Mouse (Mus musculus) small intestine, adult 2 months (tissue): ENCODE results near the gene Myog. TPM values are rescaled to one million over a fixed set of nuclear protein-coding genes. Genes with fewer than 3 reads are reported as not detected.

Experiments used
- H3K27ac ChIP-seq: fragments of 200-500 bp; 2 replicates; pipeline ENCODE4 v1.5.1; 2012; ENCODE audit warnings: low read depth, low read length, control low read depth, inconsistent platforms; ENCODE audit not compliant: insufficient read depth
- H3K27me3 ChIP-seq: fragments of 200-500 bp; 2 replicates; pipeline ENCODE4 v1.6.1; 2012; ENCODE audit warnings: mild to moderate bottlenecking, moderate library complexity, low read length, inconsistent platforms; ENCODE audit not compliant: control insufficient read depth, insufficient read depth
- H3K36me3 ChIP-seq: fragments of 200-500 bp; 2 replicates; pipeline ENCODE4 v1.6.1; 2012; ENCODE audit warnings: mild to moderate bottlenecking, low read length, control low read depth, inconsistent platforms; ENCODE audit not compliant: control insufficient read depth, insufficient read depth
- H3K4me1 ChIP-seq: fragments of 200-500 bp; 2 replicates; pipeline ENCODE4 v1.6.1; 2012; ENCODE audit warnings: low read length, inconsistent platforms, mixed read lengths; ENCODE audit not compliant: control insufficient read depth, insufficient read depth, insufficient read length
- H3K4me3 ChIP-seq: fragments of 200-500 bp; 2 replicates; pipeline ENCODE4 v1.5.1; 2012; ENCODE audit warnings: low read depth, mild to moderate bottlenecking, control low read depth, inconsistent platforms, low read length, moderate library complexity
- CTCF ChIP-seq: fragments of 200-500 bp; IDR thresholded peaks from 2 replicates; pipeline ENCODE4 v1.5.1; 2012; ENCODE audit warnings: low read depth, mild to moderate bottlenecking, control low read depth, inconsistent platforms, low read length, moderate library complexity, mixed read lengths; ENCODE audit not compliant: insufficient replicate concordance, insufficient read length; ENCODE audit errors: extremely low read depth
- POLR2A ChIP-seq: fragments of 200-500 bp; IDR thresholded peaks from 2 replicates; pipeline ENCODE4 v1.6.1; 2012; ENCODE audit warnings: low read depth, mild to moderate bottlenecking, control low read depth, inconsistent platforms, low read length, moderate library complexity
- WGBS: fragments of 180-500 bp; shearing (Covaris S2); methylation state at CpG from one replicate; pipeline ENCODE4 v1.1.7; 2018; 5-methylcytosine and 5-hydroxymethylcytosine counted together
- polyA plus RNA-seq: library from polyadenylated mRNA; depleted of rRNA; stranded (reverse); fragments of >200 nt; gene quantifications from 2 replicates; pipeline ENCODE4 v1.2.3, GENCODE M21; 2012

Gene Myog
- polyA plus RNA-seq, 1 experiment: not detected

DNA sequence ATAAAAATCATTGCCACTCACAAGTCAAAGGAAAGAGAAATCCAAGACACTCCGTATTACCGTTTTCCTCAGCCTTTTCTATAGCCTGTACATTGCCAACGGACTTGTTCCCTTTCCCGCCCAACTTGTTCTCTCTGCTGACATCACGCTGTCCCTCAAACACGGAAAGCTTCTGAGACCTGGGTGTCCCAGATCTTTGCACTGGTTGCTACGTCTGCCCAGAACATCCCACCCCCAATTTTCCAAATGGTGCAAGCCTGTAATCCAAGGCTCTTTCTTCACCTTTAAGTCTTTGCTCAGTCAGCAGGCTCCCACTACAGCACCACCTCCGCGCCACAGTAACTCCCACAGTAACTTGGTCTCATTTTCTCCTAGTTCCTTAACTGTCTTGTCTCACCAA lies 15.2 kb downstream of the Myog start:
- no peaks in the 10 kb centered on the region for H3K27me3 ChIP-seq
- H3K4me1 ChIP-seq: peaks cover 3% of the 10 kb centered on the region; the same call in 1 of the 2 replicates
- no peak overlapping the region for H3K4me3 ChIP-seq
- WGBS: 91% methylated on average over 9 of the region's 9 CpGs
- H3K27ac ChIP-seq: no peak overlapping the region
- TF ChIP-seq CTCF (no peak), POLR2A (no peak)
- H3K36me3 ChIP-seq: no peaks in the 10 kb centered on the region

DNA sequence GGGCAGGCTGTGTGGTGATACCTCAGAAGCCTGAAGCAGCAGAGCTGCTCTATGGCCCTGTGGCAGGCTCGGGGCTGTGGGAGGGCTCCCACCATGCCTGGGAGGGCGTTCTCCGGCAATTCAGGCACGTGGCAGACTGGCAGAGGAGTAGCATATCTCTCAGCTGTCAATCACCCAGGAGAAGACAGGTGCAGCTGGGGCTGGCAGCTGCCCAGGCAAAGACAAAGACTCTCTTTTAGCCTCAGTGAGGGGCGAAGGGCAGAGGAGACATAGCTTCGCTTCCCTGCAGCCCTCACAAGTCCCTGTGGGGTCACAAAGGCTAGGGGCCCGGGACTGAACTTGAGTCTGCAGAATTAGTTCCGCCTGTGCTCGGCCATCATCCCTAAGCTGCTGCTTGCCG lies 17.6 kb downstream of the Myog start:
- H3K27ac ChIP-seq: no peak overlapping the region
- peaks cover 3% of the 10 kb centered on the region; the same call in 1 of the 2 replicates for H3K4me1 ChIP-seq
- 28% methylated on average over 10 of the region's 10 CpGs for WGBS
- no peaks in the 10 kb centered on the region for H3K36me3 ChIP-seq
- no peak overlapping the region for H3K4me3 ChIP-seq
- H3K27me3 ChIP-seq: no peaks in the 10 kb centered on the region
- TF ChIP-seq CTCF: no peak
- TF ChIP-seq POLR2A: no peak

DNA sequence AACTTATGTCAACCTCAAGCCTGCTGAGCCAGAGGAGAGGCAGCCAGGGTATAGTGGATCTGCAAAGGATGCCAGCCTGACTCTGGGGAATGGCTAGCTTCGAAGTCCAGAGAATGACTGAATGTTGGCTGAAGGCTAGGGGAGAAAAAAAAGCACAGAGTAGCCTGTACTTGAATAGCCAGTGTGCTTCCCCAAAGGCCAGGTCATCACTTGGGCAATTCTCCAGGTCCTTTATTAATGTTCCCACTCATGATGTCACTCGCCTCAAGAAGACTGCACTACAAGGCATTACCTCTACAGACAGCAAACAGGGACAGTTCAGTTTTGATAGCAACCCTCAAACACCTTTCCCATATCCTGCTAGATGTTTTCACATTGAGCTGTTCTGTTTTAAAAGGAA lies 20.5 kb downstream of the Myog start:
- H3K27me3 ChIP-seq: no peaks in the 10 kb centered on the region
- H3K4me3 ChIP-seq: no peak overlapping the region
- no peaks in the 10 kb centered on the region; the same call in 1 of the 2 replicates for H3K4me1 ChIP-seq
- WGBS: 88% methylated on average over 2 of the region's 2 CpGs
- H3K27ac ChIP-seq: no peak overlapping the region
- TF ChIP-seq CTCF (no peak), POLR2A (no peak)
- H3K36me3 ChIP-seq: no peaks in the 10 kb centered on the region

DNA sequence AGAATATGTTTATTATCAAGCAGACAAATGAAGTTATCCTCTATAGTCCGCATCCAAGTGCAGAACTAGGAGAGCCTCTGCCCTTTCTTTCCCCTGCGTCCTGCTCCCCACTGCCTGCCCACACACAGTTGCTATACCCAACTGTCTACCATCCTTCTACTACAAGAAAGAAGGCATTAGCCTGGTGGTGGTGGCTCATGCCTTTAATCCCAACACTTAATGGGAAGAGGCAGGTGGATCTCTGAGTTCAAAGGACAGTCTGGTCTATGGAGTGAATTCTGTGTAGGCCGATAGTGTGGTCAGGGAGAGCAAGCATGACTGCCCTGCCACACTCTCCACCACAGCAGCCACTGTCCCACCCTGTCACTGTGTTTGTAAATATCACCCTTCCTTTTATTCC lies 20.9 kb downstream of the Myog start:
- no peaks in the 10 kb centered on the region for H3K36me3 ChIP-seq
- no peak for TF ChIP-seq CTCF
- no peak for TF ChIP-seq POLR2A
- H3K27ac ChIP-seq: no peak overlapping the region
- 94% methylated on average over 3 of the region's 3 CpGs for WGBS
- no peak overlapping the region for H3K4me3 ChIP-seq
- no peaks in the 10 kb centered on the region for H3K27me3 ChIP-seq
- no peaks in the 10 kb centered on the region; the same call in 1 of the 2 replicates for H3K4me1 ChIP-seq

DNA sequence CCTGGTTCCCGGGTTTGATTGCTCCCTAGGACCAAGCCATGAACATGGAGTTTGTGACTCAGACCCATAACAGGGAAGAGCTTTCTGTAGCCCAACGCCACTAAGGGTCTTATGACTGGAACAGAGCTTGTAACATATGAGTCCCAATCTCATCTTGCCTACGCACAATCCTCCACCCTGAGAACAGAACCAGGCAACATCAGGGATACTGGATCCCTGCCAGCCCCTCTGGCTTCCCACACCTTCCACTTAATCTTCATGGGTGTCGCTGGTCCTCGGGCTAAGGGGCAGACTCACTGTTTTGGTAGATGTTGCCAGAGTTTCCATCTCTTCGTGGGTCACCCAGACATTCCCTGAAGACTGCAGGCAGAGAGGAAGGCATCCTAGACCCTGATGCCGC lies 22.0 kb downstream of the Myog start:
- TF ChIP-seq POLR2A (no peak), CTCF (no peak)
- Histone ChIP-seq H3K36me3 (no peaks in the 10 kb centered on the region), H3K27me3 (no peaks in the 10 kb centered on the region), H3K27ac (no peak overlapping the region), H3K4me3 (no peak overlapping the region), H3K4me1 (no peaks in the 10 kb centered on the region; the same call in 1 of the 2 replicates)
- 80% methylated on average over 7 of the region's 7 CpGs for WGBS

DNA sequence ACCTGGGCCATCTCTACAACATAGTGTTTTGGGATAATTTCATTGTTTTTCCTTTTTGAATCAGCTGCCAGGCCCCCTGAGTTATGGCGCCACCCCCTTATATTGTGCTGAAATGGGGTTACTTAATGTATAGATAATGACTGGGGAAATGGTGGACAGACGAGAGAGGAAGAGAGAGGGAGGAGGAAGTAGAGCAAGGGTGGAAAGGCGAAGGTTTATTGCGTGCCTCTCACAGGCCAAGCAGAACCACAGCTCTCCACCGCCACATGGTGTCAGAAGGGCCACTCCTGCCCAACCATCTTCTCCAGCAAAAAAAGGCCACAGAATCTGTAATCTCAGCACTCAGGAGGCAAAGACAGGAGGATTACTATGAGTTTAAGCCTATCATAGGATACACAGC lies 25.4 kb downstream of the Myog start:
- H3K36me3 ChIP-seq: no peaks in the 10 kb centered on the region
- TF ChIP-seq CTCF (no peak), POLR2A (no peak)
- H3K4me1 ChIP-seq: no peaks in the 10 kb centered on the region
- no peaks in the 10 kb centered on the region for H3K27me3 ChIP-seq
- WGBS: 74% methylated on average over 5 of the region's 5 CpGs
- no peak overlapping the region for H3K4me3 ChIP-seq
- H3K27ac ChIP-seq: no peak overlapping the region

DNA sequence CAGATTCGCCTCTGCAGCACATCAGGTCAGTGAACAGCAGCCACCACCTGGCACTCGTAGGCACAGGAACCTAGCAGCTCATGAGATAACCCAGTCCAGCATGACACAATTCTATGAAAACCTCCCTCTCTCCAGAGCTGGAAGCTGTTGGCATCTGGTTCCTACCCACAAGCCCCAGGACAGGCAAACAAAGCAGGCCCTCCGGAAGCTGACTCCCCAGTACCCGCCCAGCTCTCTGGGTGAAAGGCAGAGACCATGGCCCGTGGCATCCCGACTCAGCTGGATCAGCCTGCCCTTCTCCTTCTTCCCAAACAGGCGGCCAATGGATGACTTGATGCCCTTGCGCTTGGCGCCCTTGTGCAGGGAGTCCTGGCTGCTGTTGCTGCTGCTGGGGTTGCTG lies 26.6 kb downstream of the Myog start:
- no peaks in the 10 kb centered on the region for H3K4me1 ChIP-seq
- H3K4me3 ChIP-seq: no peak overlapping the region
- no peak overlapping the region for H3K27ac ChIP-seq
- no peaks in the 10 kb centered on the region for H3K36me3 ChIP-seq
- WGBS: 89% methylated on average over 9 of the region's 9 CpGs
- TF ChIP-seq POLR2A (no peak), CTCF (no peak)
- no peaks in the 10 kb centered on the region for H3K27me3 ChIP-seq

DNA sequence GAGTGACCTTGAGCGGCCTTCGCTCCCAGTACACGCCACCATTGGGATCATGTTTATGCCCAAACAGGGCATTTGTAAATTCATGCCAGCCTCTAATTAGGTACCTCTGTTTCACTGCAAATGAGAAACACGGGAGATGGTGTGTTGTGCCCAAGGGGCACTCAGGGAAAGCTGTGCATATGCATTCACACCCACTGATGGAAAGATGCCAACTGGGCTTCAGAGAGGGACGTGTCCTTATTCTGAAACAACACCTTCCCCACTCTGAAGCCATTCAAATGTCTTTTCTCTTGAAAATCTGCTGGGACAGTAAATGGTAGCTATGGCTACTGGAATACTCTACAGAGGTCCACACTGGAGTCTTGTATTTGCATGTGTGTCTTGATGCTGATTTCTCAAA lies 28.5 kb downstream of the Myog start:
- H3K4me3 ChIP-seq: no peak overlapping the region
- H3K36me3 ChIP-seq: no peaks in the 10 kb centered on the region
- no peak for TF ChIP-seq POLR2A
- TF ChIP-seq CTCF: no peak
- H3K27ac ChIP-seq: no peak overlapping the region
- no peaks in the 10 kb centered on the region for H3K4me1 ChIP-seq
- WGBS: 78% methylated on average over 5 of the region's 5 CpGs
- H3K27me3 ChIP-seq: no peaks in the 10 kb centered on the region
